Mouse (Mus musculus): ENCODE results near the gene Adam15.
A peak's percentile ranks its signal among the peaks of the same experiment; 100 is the strongest.

Gene Adam15

DNA sequence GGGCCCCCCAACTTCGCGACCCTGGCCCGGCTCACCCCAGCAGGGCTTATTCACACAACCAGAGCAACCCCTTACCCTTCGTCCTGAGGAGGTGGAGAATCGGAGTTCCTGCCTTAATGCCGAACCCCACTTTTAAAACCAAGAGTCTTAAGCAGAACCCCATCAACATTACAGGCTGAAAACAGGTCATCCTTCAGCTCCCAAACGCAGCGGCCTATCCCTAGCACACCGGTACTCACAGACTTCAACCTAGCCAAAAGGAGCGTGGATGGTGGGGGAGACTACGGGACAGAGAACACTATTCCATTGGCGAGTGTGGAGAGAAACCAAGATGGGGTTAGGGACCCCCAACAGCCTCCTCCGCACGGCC lies 27.7 kb downstream of the Adam15 start:
- DNase-seq (ENCODE audit: low read depth) = no peak

DNA sequence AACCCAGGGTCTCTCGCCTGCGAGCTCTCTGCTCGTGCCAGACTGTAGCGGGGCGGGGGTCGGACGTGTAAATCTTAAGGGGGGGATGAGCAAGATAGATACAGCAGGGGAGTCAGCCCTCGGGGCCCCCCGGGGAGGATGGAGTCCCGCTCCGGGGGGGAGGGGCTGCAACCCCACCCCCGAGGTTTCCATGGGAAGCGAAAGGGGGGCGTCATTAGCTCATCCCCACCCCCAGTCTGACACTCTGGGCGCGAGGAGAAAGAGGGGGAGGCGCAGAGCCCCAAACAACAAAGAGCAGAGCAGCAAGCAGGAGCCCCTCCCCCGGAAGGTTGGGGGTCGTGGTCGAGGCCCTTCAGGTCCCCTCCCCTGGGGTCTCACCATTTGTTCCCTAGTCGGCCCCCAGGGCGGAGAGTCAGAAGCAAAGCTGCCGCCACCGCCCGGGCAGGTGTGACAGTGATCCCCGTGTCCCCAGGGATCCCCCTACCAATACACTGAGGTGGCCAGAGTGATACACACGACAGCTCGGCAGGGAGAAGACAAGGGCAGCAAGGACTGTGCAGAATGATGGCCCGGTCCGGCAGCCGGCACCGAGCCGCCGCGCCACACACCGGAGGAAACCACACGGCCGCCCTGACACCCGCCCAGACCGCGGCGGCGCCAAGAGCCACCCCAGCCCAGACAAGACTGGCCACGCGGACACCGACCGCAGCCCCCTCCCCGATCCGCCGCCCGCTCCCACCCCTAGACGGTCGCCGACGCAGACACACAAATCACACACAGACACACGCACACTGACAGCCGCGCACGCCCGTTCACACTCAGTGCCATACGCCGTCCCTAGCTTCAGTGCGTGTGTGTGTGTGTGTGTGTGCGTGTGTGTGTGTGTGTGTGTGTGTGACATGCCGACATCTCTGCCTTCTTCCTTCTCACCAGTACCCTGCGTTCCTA lies 28.3 kb downstream of the Adam15 start:
- DNase-seq (ENCODE audit: low read depth) = no peak

DNA sequence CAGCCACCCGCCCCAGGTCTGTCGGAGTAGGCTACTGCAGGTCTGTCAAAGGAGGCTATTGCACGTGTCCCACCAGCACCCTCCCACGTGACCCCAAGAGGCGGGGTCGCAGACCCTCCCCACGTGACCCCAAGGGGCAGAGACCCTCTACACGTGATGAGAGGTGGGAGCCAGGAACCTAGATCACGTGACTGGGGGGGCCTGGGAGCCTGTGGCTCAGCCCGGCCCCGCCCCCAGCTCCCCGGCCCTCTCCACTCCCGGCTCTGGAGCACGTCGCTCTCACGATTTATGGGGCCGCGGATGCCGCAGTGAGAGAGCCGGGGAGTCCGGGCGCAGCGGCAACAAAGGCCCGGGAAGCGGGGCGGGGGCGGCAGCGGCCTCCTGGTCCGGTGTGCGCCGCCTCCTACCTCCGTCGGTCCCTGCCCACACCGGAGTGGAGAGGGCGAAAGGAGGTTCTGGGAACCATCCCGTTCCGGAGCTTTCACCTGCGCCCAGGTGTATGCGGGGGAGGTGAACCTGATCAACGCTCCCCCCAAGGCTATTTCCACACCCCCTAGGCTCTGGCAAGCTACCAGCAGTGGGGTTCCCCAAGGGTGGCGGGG lies 29.1 kb downstream of the Adam15 start:
- no peak for DNase-seq (ENCODE audit: low read depth)

DNA sequence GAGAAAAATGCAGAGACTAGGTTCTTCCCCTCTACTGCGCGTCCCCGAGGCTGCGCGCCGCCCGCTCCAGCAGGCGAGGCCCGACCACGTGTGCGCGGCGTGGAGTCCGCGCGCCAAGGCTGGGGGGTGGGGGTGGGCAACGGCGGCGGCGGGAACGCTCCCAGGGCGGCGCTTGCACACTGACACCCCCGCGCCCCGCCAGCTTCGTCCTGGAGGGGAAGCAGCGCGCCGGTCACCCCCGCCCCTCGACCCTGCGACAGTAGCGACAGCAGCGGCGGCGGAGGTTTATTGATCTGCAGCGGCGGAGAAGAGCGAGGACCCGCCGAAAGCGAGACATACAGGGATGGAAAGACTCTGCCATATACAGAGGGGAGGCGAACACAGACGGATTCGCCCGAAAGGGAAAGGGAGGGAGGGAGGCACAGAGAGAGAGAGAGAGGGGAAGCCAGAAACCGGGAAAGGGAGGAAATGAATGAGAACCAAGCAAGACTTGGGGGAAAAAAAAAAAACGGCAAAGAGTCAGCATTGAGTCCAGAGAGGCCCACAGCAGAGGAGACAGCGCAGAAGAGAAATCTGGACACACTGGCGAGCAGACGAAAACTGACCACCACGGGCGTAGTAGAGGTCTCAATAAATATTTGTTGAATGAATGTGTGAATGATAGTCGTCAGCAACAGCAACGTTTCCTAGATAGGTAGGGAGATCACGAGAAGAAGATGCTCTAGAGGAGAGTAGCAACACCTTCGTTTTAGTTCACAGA lies 30.0 kb downstream of the Adam15 start:
- no peak for DNase-seq (ENCODE audit: low read depth)

DNA sequence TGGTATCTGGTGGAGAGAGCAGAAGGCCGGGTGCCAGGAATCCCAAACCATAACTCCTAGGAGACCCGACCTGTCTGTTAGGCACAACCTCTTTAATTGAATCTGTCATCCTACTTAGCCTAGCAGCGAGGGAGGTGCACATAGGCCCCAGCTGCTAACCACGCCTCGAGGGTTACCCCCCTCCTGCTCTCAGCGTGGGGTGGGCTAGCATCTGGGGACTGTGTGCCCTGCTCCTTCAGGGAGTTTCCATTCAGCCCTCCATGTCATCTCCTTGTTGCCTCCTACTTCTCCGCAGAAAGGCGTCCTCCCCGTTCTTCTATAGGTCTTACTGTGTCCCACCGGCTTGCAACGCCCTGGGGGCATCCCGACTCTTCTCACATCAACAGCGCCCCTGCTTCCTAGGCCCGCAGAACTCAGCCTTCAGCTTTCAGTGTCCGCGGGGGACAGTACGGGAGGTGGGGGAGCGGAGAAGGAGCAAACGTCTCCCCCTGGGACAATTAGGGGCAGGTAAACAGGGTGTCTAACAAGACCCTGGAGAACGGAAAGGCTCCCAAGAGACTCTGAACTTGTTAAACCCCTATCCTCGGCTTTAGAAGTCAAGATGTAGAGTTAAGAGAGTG lies 30.7 kb downstream of the Adam15 start:
- no peak for DNase-seq (ENCODE audit: low read depth)

DNA sequence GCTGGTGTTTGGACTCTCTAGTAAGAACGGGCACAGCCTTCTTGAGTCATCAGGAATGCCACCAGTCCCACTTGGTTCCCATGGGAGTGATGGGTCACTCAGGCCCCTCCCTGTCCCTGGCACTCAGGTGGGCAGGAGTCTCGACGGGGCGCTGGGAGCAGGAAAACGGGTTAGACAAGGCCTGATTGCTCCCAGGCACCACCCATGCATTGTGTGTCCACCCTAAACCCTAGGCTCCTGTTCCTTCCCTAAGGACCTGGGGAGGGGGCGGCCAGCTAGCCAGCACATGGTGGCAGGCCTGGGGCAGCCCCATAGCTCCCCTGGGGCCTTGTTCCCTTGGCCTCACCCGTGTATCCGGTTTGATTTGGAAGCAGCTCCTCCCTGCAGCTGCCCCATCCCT lies 31.5 kb downstream of the Adam15 start:
- no peak for DNase-seq (ENCODE audit: low read depth)

DNA sequence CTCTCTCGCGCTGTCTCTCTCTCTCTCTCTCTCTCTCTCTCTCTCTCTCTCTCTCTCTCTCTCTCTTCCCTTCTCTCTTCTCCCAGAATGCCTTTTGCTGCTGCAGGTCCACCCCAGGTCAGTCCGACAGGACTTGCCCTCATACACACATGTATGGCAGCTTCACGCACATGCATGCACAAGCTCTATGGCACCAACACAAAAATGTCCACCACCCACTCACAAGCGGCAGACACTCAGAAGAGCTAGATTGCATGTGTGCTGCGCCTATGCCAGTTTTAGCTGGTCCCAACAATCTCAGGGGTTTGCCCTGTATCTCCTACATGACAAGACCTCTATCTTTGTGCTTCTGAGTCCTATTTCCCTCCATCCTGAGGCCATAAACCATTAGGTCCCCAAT lies 32.5 kb downstream of the Adam15 start:
- DNase-seq (ENCODE audit: low read depth) = no peak

DNA sequence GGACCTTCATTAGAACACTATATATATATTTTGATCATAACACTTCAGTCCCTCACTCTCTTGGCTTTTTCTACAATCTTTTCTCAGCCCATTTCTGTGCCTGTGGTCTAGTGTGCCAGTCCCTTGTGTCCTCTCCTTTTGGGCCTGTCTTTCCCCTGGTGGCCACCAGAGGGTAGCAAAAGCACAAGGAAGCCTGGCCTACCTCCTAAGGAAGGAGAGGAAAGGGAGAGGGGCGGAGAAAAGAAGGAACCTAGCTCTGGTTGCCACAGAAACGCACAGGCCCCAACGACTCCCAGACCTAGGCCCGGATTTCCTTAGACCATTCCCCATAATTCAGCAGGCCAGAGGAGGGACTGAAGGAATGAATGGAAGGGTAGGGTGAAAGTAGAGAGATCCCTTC lies 33.0 kb downstream of the Adam15 start:
- peak; percentile 59 for DNase-seq (ENCODE audit: low read depth)

DNA sequence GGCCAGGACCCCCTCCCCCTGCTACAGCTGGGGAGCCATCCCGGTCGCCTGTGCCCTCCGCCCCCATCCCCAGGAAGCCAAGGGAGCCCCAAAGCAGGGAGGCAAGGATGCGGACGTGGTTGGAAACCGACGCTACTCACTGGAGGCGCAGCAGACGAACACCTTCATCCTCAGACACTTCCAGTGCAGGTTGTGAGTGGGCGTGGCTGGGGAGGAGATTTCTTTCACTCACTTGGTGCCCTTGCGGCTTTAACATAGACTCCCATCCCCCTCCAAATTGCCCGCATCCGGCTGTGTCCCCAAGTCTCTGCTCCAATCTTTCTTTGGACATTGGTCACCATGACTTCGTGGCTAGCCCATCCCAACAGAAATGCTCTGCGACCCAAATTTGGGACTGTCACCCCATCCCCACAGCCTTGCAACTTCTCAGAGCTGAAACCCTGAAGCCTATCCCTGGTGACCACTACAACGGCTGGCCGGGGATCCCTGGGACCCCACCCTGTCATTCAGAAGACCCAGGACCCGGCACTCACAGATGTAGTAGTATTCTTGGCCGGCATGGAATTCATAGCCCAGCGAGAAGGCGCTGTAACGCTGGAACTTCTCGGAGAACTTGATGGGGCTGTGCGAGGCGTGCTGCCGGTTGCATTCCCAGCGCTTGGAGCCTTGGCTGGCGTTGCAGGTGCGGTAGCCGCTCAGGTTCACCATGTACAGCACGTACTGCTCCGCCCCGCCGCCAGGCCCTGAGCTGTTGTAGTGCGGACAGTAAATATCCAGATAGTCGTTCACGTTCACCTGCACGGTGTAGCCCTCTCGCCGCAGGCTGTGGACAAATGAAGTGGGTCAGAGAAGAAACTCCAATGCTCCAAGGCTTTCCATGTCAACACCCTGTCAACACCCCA lies 33.6 kb downstream of the Adam15 start:
- no peak for DNase-seq (ENCODE audit: low read depth)

DNA sequence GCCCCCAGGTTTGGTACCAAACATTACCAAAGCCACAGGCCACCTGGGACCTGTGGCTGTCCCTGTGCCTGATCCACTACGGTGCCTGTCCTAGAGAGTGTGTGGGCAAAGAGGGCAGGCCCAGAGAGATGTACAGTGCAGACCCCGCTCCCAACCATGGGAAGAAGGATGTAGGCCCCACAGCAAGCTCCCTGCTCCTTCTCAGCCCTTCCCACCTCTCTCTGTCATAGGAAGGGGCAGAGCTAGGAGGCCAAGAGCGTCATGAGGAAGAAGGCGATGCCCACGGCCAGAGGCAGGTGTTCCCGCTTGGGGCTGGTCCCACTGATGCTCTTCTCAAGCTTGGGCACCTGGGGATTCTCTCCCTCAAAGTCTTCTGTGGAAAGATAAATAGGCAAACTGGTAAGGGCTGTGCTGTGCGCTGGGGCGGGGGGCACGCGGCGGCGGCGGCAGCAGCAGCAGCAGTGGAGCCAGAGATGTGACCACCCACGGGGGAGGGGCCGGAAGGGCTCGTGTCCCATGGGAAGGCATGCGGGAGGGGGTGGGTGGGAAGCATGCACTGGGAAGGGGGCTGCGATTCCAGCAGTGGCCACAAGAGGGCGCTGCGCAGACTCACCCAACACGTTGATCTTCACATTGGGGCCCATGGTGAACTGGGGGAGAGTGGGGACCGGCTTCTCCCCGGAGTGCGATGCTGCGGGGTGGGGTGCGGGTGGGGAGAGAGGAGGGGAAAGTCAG lies 34.4 kb downstream of the Adam15 start:
- DNase-seq (ENCODE audit: low read depth) = no peak

DNA sequence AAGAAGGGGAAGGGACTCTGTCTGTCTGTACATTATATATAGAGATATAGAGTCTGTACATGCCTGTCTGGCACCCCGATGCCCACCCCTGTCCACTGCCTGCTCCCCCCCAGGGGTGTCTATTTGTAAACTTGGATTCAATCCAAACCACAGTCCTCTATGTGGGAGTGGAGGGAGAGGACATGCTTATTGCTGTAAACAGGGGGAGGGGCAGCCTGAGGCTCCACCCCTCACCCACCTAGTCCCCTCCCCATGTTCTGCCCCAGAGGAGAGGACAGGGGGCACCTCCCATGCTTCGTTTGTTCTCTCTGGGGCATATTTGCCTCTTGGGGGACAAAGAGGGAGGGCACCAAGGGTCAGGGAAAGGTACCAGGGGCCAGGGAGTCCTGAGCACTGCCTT lies 35.0 kb downstream of the Adam15 start:
- DNase-seq (ENCODE audit: low read depth) = no peak

DNA sequence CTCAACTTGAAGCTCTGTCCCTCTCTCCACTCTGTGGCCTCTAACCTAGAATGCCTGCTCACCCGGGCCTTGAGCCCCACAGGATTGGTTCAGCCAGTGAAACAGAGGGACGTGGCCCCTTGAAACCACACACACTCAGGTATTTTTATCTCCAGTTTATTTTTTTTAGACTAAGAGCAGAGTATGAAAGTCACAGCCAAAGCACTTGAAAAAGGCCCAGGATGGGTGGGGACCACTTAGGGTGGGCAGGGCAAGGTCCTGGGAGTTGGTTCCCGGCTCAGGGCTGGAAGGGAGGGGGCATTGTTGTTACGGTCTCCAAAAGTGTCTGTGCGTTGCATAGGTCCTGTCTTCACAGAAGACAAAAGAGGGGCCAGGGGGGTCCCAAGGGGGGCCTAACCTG lies 35.5 kb downstream of the Adam15 start:
- DNase-seq (ENCODE audit: low read depth) = no peak

DNA sequence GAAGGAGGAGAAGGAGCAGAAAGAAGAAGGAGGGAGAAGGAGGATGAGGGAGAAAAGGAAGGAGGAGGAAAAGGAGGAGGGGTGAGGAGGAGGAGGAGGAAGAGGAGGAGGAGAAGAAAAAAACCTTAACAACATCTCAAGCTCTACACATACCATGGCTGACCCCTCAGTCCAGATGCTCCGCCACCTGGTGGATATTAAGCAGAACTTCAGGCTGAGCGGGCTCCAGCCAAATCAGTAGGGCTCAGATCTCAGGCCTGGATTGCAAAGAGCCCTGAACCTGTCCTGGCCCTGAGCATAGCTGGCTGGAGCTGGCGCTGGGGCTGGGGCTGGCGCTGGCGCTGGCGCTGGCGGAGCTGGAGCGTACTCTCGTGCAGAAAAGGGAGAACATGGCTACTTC lies 41.7 kb downstream of the Adam15 start:
- DNase-seq (ENCODE audit: low read depth) = peak; percentile 55

DNA sequence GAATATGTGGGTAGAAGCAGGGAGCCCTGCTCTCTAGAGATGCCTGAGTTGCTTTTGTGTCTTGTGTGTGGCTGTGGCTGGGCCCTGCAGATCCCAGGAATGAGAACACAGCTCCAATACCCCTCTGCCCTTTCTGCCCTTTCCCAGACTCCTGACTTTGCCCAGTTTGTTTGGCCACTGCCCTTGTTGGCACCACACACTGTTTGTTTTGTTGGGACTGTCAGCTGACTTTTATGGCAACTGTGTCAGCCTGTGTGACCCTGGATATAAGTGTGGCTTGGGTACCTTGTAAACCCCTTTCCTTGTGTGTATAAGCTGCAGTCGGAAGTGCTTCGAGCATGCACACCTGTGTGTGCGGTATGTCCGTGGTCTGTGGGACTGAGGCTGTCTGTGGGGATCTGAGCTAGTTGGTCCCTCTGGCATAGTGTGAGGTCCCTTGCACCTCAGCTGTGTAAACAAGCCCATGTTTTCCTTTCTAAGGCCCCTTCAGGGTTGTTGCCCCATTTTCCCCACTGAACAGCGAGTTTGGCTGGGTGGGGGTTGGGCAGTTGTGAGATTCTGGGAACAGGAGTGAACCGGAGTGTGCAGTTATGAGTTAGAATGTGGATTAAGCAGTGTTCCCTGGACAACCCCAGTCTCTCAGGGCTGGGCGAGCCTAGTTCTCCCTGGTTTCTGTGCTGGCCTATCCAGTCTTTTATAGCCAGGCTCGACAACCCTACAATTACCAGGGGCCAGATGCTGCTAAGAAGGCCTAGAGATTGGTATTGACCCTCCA lies 44.1 kb downstream of the Adam15 start:
- DNase-seq (ENCODE audit: low read depth) = no peak

DNA sequence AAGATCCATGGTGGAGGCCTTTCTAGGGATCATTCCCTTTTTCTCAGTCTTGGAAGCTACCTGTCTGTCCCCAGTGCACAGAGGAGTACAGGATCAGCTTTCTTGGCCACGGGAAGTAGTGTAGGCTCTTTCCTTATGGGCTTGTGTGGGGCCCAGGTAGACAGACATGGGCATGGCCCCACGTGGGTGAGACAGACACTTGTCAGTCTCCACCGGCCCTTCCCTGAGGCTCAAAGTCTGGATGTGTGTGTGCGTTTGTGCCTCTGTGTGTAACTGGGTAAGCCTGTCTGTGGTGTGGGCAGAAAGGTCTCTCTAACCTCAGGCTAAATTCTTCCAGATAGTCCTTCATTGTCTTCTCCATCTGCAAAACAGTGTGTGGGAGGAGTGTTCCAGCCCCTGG lies 44.7 kb downstream of the Adam15 start:
- no peak for DNase-seq (ENCODE audit: low read depth)

DNA sequence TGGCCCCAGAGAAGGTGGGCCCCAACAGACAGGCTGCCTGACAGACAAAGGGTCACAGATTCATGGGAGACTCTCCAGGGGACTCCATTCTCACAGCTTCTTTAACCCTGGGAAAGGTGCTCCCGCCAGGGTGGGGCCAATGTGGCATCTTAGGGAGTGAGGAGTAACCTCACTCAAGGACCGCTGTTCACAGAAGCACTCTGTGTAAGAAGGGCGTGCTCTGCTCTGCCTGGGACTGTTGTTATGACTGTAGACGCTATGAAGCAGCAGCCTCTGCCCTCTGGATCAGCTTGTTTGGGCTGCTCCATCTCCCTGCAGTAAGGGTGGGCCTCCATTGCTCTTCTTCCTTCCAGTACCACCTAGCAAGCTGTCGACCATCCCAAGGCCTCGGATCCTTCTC lies 45.4 kb downstream of the Adam15 start:
- no peak for DNase-seq (ENCODE audit: low read depth)

DNA sequence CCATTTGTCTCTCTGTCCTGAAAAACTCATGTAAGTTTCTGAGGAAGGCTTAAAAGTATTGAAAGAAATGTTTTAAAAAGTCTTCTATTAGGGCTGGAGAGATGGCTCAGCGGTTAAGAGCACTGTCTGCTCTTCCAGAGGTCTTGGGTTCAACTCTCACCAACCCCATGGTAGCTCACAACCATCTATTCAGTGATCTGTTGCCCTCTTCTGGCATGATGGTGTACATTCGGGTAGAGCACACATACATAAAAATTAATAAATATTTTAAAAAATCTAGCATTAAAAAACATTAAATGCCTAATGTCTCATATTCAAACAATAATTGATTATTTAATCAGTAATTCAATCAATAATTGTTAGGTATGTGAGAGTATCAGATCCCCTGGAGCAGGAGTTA lies 49.3 kb downstream of the Adam15 start:
- no peak for DNase-seq (ENCODE audit: low read depth)

DNA sequence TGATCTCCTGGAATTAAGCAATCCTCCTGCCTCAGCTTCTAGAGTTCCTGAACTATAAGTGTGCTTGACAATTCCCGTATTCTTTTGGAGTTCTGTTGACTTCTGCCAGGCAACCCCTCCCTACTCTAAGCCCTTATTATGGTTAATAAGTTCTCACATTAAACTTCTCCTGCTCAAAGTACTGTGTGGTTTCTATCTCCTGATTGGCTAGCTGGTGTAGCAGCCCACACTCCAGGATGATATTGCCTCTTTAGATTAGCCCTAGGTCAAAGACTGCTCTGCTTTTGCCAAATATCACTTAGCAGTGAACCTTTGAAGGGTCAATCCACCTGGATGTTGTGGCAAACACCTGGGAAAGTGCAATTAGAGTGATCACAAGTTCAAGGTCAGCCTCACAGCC lies 49.7 kb downstream of the Adam15 start:
- no peak for DNase-seq (ENCODE audit: low read depth)

DNA sequence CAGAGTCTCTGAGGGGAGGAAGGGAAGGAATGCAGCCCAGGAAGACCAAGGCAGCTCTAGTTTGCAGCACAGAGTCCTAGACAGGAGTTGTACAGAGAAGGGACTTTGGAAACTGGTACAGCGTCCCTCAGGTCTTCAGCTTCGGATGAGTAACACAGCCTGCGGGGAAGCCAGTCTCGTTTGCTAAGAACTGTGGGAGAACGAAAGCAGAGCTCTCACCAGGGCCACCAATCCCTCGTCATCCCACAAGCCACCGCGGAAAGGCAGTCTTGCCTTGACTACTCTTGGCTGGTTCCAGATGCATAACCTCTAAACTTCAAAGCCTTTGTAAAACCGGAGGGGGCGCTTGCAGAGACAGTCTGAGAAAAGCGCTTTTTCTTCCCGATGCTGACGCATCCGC lies 50.3 kb downstream of the Adam15 start:
- DNase-seq (ENCODE audit: low read depth) = no peak

DNA sequence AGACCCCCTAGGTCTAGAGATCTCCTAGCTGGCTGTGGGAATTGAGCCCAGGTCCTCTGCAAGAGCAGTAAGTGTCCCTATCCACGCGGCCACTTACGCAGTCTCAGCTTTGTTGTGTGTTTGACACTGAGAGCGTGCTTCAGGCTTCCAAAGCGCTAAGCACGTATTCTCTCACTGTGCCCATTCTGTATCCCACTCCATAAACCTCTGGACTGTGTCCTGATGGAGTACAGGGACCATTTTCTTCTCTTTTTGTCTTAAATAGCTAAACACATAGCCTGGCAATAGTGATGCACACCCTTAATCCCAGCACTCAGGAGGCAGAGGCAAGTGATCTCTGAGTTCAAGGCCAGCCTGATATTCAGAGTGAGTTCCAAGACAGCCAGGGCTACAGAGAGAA lies 50.9 kb downstream of the Adam15 start:
- no peak for DNase-seq (ENCODE audit: low read depth)
